Mouse (Mus musculus): ENCODE data around the gene Mycl. TPM values are rescaled to one million over a fixed set of nuclear protein-coding genes. Genes with fewer than 3 reads are reported as not detected.

The Mycl gene
- polyA plus RNA-seq, 1 experiment from 2014 or later = 14.2 TPM

GRCm38 (mm10) chr4:123043858-123044257 lies 48.4 kb downstream of the Mycl start:
- Histone ChIP-seq H3K27ac (replicated peaks) (no peak overlapping the region), H3K27me3 (ENCODE audit: control insufficient read depth, insufficient read depth, low read length) (no peaks in the 10 kb centered on the region), H3K9ac (ENCODE audit: low read length) (no peak overlapping the region), H3K4me3 (ENCODE audit: low read depth, low read length) (no peak overlapping the region), H3K9me3 (ENCODE audit: control insufficient read depth, low read length) (no peaks in the 10 kb centered on the region), H3K36me3 (ENCODE audit: control insufficient read depth, insufficient read depth, low read length) (peaks cover under 1% of the 10 kb centered on the region; the same call in 1 of the 2 replicates), H3K4me2 (replicated peaks; ENCODE audit: low read depth) (no peak overlapping the region), H3K4me1 (replicated peaks; ENCODE audit: control insufficient read depth, insufficient read depth) (no peaks in the 10 kb centered on the region)
- TF ChIP-seq EP300 (optimal IDR thresholded peaks at IDR 0.05) (no peak), CTCF (IDR thresholded peaks at IDR 0.05; ENCODE audit: low read depth) (no peak)
- DNase-seq (ENCODE audit: low spot score) = no peak
- no peak for ATAC-seq (ENCODE audit: low FRiP score, low TSS enrichment)
- WGBS = 83% methylated on average over 1 of the region's 1 CpGs

GRCm38 (mm10) chr4:123044842-123045241 lies 49.4 kb downstream of the Mycl start:
- ATAC-seq (ENCODE audit: low FRiP score, low TSS enrichment) (peak; percentile 58), DNase-seq (ENCODE audit: low spot score) (no peak)
- H3K27me3 ChIP-seq (ENCODE audit: control insufficient read depth, insufficient read depth, low read length) = no peaks in the 10 kb centered on the region
- peak overlapping the region; percentile 81 for H3K27ac ChIP-seq (replicated peaks)
- H3K36me3 ChIP-seq (ENCODE audit: control insufficient read depth, insufficient read depth, low read length) = peaks cover 5% of the 10 kb centered on the region; the same call in 1 of the 2 replicates
- no peaks in the 10 kb centered on the region for H3K9me3 ChIP-seq (ENCODE audit: control insufficient read depth, low read length)
- H3K4me1 ChIP-seq (replicated peaks; ENCODE audit: control insufficient read depth, insufficient read depth) = no peaks in the 10 kb centered on the region
- no peak overlapping the region for H3K4me2 ChIP-seq (replicated peaks; ENCODE audit: low read depth)
- no peak overlapping the region for H3K4me3 ChIP-seq (ENCODE audit: low read depth, low read length)
- 56% methylated on average over 4 of the region's 4 CpGs for WGBS
- no peak overlapping the region for H3K9ac ChIP-seq (ENCODE audit: low read length)
- TF ChIP-seq CTCF (IDR thresholded peaks at IDR 0.05; ENCODE audit: low read depth) = no peak
- peak; percentile 86 for TF ChIP-seq EP300 (optimal IDR thresholded peaks at IDR 0.05)

GRCm38 (mm10) chr4:123046300-123046699 lies 50.8 kb downstream of the Mycl start:
- ATAC-seq (ENCODE audit: low FRiP score, low TSS enrichment) = peak; percentile 13; the same call in 1 of the 2 replicates
- no peak overlapping the region for H3K4me2 ChIP-seq (replicated peaks; ENCODE audit: low read depth)
- DNase-seq (ENCODE audit: low spot score) = peak; percentile 38
- H3K9ac ChIP-seq (ENCODE audit: low read length) = no peak overlapping the region
- 45% methylated on average over 3 of the region's 3 CpGs for WGBS
- H3K4me3 ChIP-seq (ENCODE audit: low read depth, low read length) = no peak overlapping the region
- H3K9me3 ChIP-seq (ENCODE audit: control insufficient read depth, low read length) = no peaks in the 10 kb centered on the region
- no peak for TF ChIP-seq CTCF (IDR thresholded peaks at IDR 0.05; ENCODE audit: low read depth)
- peak; percentile 95 for TF ChIP-seq EP300 (optimal IDR thresholded peaks at IDR 0.05)
- H3K27ac ChIP-seq (replicated peaks) = peak overlapping the region; percentile 74
- H3K4me1 ChIP-seq (replicated peaks; ENCODE audit: control insufficient read depth, insufficient read depth) = peaks cover 4% of the 10 kb centered on the region; the same call in 1 of the 2 replicates
- no peaks in the 10 kb centered on the region for H3K27me3 ChIP-seq (ENCODE audit: control insufficient read depth, insufficient read depth, low read length)
- peaks cover 5% of the 10 kb centered on the region; the same call in 1 of the 2 replicates for H3K36me3 ChIP-seq (ENCODE audit: control insufficient read depth, insufficient read depth, low read length)

GRCm38 (mm10) chr4:123050681-123051211 lies 55.3 kb downstream of the Mycl start:
- Histone ChIP-seq H3K4me2 (replicated peaks; ENCODE audit: low read depth) (no peak overlapping the region), H3K27ac (replicated peaks) (peak overlapping the region; percentile 69), H3K27me3 (ENCODE audit: control insufficient read depth, insufficient read depth, low read length) (no peaks in the 10 kb centered on the region), H3K36me3 (ENCODE audit: control insufficient read depth, insufficient read depth, low read length) (peaks cover 19% of the 10 kb centered on the region), H3K4me3 (ENCODE audit: low read depth, low read length) (no peak overlapping the region), H3K4me1 (replicated peaks; ENCODE audit: control insufficient read depth, insufficient read depth) (peaks cover 4% of the 10 kb centered on the region; the same call in 1 of the 2 replicates), H3K9me3 (ENCODE audit: control insufficient read depth, low read length) (no peaks in the 10 kb centered on the region), H3K9ac (ENCODE audit: low read length) (no peak overlapping the region)
- WGBS = 28% methylated on average over 5 of the region's 5 CpGs
- DNase-seq (ENCODE audit: low spot score) (peak; percentile 95), ATAC-seq (ENCODE audit: low FRiP score, low TSS enrichment) (peak; percentile 89)
- no peak for TF ChIP-seq EP300 (optimal IDR thresholded peaks at IDR 0.05)
- no peak for TF ChIP-seq CTCF (IDR thresholded peaks at IDR 0.05; ENCODE audit: low read depth)

Other genes starting within 250 kb of the Mycl start
- gene Ppt1, start 159.4 kb upstream of the Mycl start, polyA plus RNA-seq (2015; fragmentation: Nextera tagmentation; extraction: Ambion mirVana) = 46.8 and 50.7 TPM in 2 replicates
- gene Cap1, start 109.6 kb upstream of the Mycl start, polyA plus RNA-seq (2015; fragmentation: Nextera tagmentation; extraction: Ambion mirVana) = 53.2 and 56.2 TPM in 2 replicates
- gene Mfsd2a, start 34.5 kb upstream of the Mycl start, polyA plus RNA-seq (2015; fragmentation: Nextera tagmentation; extraction: Ambion mirVana) = 6.8 and 7.1 TPM in 2 replicates
- gene Trit1, start 20.9 kb downstream of the Mycl start, polyA plus RNA-seq (2015; fragmentation: Nextera tagmentation; extraction: Ambion mirVana) = 11.6 and 12.0 TPM in 2 replicates
- 0.21 and 0.25 TPM in 2 replicates for gene Bmp8b, start 109.5 kb downstream of the Mycl start, polyA plus RNA-seq (2015; fragmentation: Nextera tagmentation; extraction: Ambion mirVana)
- not detected in 2 replicates for gene Oxct2b, start 120.6 kb downstream of the Mycl start, polyA plus RNA-seq (2015; fragmentation: Nextera tagmentation; extraction: Ambion mirVana)
- gene Ppie, start 144.3 kb downstream of the Mycl start, polyA plus RNA-seq (2015; fragmentation: Nextera tagmentation; extraction: Ambion mirVana) = 47.2 and 48.9 TPM in 2 replicates
- 1.8 and 3.0 TPM in 2 replicates for gene Hpcal4, start 187.6 kb downstream of the Mycl start, polyA plus RNA-seq (2015; fragmentation: Nextera tagmentation; extraction: Ambion mirVana)
- gene Nt5c1a, start 205.9 kb downstream of the Mycl start, polyA plus RNA-seq (2015; fragmentation: Nextera tagmentation; extraction: Ambion mirVana) = not detected in 2 replicates
- 4.9 and 6.0 TPM in 2 replicates for gene Heyl, start 237.9 kb downstream of the Mycl start, polyA plus RNA-seq (2015; fragmentation: Nextera tagmentation; extraction: Ambion mirVana)